Mouse (Mus musculus) stomach, embryonic 16.5 days (tissue): ENCODE data around the gene Pofut2. TPM values are rescaled to one million over a fixed set of nuclear protein-coding genes. Genes with fewer than 3 reads are reported as not detected.
"Not testable (repeated sequence)": the region's sequence is repeated elsewhere in the genome, so short reads cannot be mapped to it uniquely, and the experiment has no call there.

Experiments
- ATAC-seq: fragments of 200-750 bp; cut with Nextera tagmentation; 2 replicates; pipeline ENCODE4 v1.8.0; 2017; ENCODE audit warnings: moderate number of reproducible peaks, moderate TSS enrichment; ENCODE audit not compliant: insufficient read depth, low FRiP score
- H3K27ac ChIP-seq: fragments of 300-500 bp; sonication (generic); 2 replicates; pipeline ENCODE4 v1.5.1; 2014; ENCODE audit warnings: low read length
- H3K27me3 ChIP-seq: fragments of 300-500 bp; sonication (generic); 2 replicates; pipeline ENCODE4 v1.6.1; 2014; ENCODE audit warnings: low read length, control low read depth, mixed read lengths; ENCODE audit not compliant: control insufficient read depth, insufficient read depth
- H3K36me3 ChIP-seq: fragments of 300-500 bp; sonication (generic); 2 replicates; pipeline ENCODE4 v1.6.1; 2014; ENCODE audit warnings: low read length; ENCODE audit not compliant: control insufficient read depth, insufficient read depth
- H3K4me1 ChIP-seq: fragments of 300-500 bp; sonication (generic); 2 replicates; pipeline ENCODE4 v1.6.1; 2014; ENCODE audit warnings: low read length, control low read depth, mixed read lengths; ENCODE audit not compliant: control insufficient read depth, insufficient read depth
- H3K4me2 ChIP-seq: fragments of 300-500 bp; sonication (generic); 2 replicates; pipeline ENCODE4 v1.6.1; 2014; ENCODE audit warnings: low read depth, low read length, mixed read lengths
- H3K4me3 ChIP-seq: fragments of 300-500 bp; sonication (generic); replicated peaks from 2 replicates; pipeline ENCODE4 v1.5.1; 2014; ENCODE audit warnings: mild to moderate bottlenecking, low read length
- H3K9ac ChIP-seq: fragments of 300-500 bp; sonication (generic); 2 replicates; pipeline ENCODE4 v1.6.1; 2014; ENCODE audit warnings: low read length
- H3K9me3 ChIP-seq: fragments of 300-500 bp; sonication (generic); replicated peaks from 2 replicates; pipeline ENCODE4 v1.6.1; 2016; ENCODE audit warnings: low read length, control low read depth; ENCODE audit not compliant: control insufficient read depth
- WGBS: fragments of 180-500 bp; shearing (Covaris S2); extraction: QIAGEN DNeasy Blood & Tissue Kit; methylation state at CpG from one replicate; pipeline ENCODE4 v1.1.7; 2014; 5-methylcytosine and 5-hydroxymethylcytosine counted together
- polyA plus RNA-seq: library from polyadenylated mRNA; unstranded; fragments of >200 nt; fragmentation: Nextera tagmentation; extraction: Ambion mirVana; gene quantifications from 2 replicates; pipeline ENCODE4 v1.2.1, GENCODE M21; 2015

Gene Pofut2
- polyA plus RNA-seq, 1 experiment from 2014 or later, result 125 TPM

DNA sequence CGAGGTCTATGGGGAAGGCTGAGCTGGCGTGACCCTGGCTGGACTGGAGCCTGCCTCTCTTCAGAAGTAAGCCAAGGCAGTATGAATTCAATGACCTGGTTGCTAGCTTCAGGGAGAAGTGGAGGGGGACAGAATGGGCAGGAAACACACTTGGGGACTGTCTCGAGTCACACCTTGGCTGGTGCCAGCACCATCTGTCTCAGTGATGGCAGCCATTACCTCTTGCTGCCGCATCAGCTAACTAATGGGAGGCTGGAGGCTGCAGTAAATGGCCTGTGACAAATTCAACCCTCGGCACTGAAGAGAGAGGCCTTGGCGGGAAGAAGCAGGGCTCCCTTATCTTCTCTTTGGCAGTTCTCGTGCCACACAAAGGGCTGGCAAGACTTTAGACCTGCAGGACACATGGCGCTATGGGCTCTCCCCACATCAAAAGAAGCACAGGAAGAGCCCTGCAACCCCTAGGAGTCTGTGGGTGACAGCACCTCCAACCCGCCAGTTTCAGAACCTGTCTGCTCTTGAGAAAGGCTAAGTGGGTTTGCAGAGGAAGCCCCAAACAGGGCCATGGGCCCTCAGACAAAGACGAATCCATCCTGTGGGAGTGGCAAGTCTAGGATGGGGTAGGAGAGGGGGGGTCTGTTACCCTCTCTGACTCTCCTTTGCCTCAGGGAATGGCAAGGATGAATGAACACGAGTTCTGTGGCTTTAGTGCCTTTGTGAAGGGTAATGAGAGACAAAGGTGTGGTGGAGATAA lies 14.1 kb downstream of the Pofut2 start:
- H3K27ac ChIP-seq, result no peak overlapping the region
- no peak overlapping the region for H3K4me3 ChIP-seq
- 61% methylated on average over 11 of the region's 11 CpGs for WGBS
- no peak overlapping the region; the same call in 1 of the 2 replicates for H3K9ac ChIP-seq
- H3K9me3 ChIP-seq, result no peaks in the 10 kb centered on the region
- H3K4me1 ChIP-seq, result no peaks in the 10 kb centered on the region
- no peaks in the 10 kb centered on the region for H3K27me3 ChIP-seq
- H3K4me2 ChIP-seq, result no peak overlapping the region
- ATAC-seq, result no peak; the same call in 1 of the 2 replicates
- peaks cover 19% of the 10 kb centered on the region for H3K36me3 ChIP-seq

DNA sequence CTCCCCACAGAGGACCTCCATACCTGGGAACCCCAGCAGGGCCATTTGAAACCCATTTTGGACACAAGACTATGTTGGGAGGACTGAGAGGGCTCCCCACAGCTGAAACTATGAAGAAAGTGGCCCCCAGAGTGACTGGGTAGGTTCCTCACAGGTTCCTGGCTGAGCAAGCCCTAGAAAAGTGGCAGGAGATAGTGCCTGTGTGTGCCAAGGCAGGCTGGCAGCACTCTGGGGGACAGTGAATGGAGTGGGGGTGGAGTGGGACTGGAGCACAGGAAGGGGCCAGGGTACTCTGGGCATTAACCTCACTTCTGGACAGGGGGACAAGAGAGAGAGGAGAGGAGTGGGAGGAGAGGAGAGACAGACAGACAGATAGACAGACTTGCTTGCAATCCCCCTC lies 14.8 kb downstream of the Pofut2 start:
- Histone ChIP-seq H3K4me3 (no peak overlapping the region), H3K27ac (no peak overlapping the region), H3K9ac (no peak overlapping the region), H3K4me1 (no peaks in the 10 kb centered on the region), H3K4me2 (no peak overlapping the region), H3K27me3 (no peaks in the 10 kb centered on the region), H3K36me3 (peaks cover 12% of the 10 kb centered on the region), H3K9me3 (no peaks in the 10 kb centered on the region)
- ATAC-seq, result no peak

DNA sequence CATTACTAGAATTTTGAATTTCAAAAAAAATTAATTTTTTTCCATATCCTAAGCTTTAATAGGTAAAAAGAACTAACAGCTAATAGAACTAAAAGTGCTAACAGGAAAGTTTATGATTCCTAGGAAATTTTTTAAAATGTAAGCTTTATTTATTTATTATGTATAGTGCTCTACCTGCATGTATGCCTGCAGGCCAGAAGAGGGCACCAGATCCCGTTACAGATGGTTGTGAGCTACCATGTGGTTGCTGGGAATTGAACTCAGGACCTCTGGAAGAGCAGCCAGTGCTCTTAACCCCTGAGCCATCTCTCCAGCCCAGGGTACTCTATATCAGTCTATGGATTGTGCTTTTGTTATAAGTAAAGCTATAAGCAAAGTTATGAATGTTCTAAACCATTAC lies 23.1 kb downstream of the Pofut2 start:
- not testable (repeated sequence) for H3K4me2 ChIP-seq, H3K36me3 ChIP-seq, H3K27ac ChIP-seq, H3K9me3 ChIP-seq, ATAC-seq, H3K27me3 ChIP-seq, H3K4me3 ChIP-seq, H3K4me1 ChIP-seq, H3K9ac ChIP-seq
- 72% methylated on average over 1 of the region's 1 CpGs for WGBS

DNA sequence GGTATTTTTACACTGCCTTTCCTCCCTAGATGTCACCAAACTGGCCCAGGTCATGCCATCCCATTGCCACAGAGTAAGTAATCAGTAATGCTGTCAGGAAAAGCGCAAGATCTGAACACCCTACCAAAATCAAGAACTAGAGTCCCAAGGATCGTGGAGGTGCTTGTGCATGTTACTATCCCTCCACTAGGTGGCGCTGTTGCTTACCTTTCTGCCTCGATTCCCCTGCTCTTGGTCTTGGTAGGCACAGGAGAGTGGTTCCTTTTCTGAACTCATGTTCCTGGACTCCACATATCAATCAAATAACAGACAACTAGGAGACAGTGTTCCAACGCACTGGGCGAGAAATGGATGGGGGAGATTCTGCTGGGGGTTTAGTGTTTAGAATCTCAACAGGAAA lies 23.8 kb downstream of the Pofut2 start:
- Histone ChIP-seq H3K4me3 (no peak overlapping the region), H3K4me1 (0 out of 2 replicates have a peak, but pooled peaks cover 5% of the 10 kb centered on the region), H3K4me2 (no peak overlapping the region), H3K36me3 (no peaks in the 10 kb centered on the region), H3K9me3 (no peaks in the 10 kb centered on the region), H3K9ac (no peak overlapping the region), H3K27me3 (no peaks in the 10 kb centered on the region), H3K27ac (no peak overlapping the region)
- WGBS, result 17% methylated on average over 6 of the region's 6 CpGs
- no peak for ATAC-seq

DNA sequence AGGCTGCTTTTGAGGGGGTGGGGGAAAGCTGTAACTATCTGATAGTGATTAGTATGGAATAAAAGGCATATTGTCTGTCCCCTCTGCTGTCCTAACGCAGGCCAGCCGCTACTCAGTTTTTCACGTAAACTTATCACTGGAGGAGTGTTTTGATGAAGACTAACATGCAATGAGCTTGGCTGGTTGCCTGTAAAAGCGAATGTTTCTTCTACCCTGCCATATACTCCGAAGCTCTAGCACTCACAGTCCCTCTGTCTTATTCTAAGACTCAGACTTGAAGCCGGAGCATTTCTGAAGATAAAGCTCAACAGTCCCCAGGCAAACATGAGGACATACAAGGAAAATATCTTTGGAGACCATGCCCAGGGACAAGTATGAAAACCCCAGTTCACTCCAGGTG lies 25.8 kb downstream of the Pofut2 start:
- no peak; the same call in 1 of the 2 replicates for ATAC-seq
- Histone ChIP-seq H3K9ac (no peak overlapping the region), H3K27ac (no peak overlapping the region; the same call in 1 of the 2 replicates), H3K4me2 (no peak overlapping the region), H3K27me3 (no peaks in the 10 kb centered on the region), H3K36me3 (no peaks in the 10 kb centered on the region), H3K4me3 (no peak overlapping the region), H3K4me1 (peaks cover 12% of the 10 kb centered on the region), H3K9me3 (no peaks in the 10 kb centered on the region)
- 33% methylated on average over 6 of the region's 6 CpGs for WGBS

DNA sequence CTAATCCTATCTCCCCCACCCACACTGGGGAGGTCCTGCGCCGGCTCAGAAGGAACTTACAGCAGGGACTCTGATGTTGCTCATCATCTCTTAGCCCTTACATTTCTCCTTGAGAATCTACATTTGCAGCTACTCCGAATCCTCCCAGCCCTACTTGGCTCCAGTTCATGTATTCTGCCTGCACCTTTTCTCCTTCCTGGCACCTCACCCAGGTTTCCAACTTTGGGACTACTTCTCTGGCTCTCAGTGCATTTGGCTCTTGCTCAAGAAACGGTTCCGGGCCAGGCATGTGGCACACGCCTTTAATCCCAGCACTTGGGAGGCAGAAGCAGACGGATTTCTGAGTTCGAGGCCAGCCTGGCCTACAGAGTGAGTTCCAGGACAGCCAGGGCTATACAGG lies 28.6 kb downstream of the Pofut2 start:
- H3K4me3 ChIP-seq, result no peak overlapping the region
- WGBS, result 73% methylated on average over 8 of the region's 8 CpGs
- no peaks in the 10 kb centered on the region for H3K9me3 ChIP-seq
- H3K4me1 ChIP-seq, result peaks cover 12% of the 10 kb centered on the region
- H3K4me2 ChIP-seq, result no peak overlapping the region
- H3K27ac ChIP-seq, result no peak overlapping the region
- H3K27me3 ChIP-seq, result no peaks in the 10 kb centered on the region
- no peaks in the 10 kb centered on the region for H3K36me3 ChIP-seq
- no peak for ATAC-seq
- no peak overlapping the region for H3K9ac ChIP-seq

DNA sequence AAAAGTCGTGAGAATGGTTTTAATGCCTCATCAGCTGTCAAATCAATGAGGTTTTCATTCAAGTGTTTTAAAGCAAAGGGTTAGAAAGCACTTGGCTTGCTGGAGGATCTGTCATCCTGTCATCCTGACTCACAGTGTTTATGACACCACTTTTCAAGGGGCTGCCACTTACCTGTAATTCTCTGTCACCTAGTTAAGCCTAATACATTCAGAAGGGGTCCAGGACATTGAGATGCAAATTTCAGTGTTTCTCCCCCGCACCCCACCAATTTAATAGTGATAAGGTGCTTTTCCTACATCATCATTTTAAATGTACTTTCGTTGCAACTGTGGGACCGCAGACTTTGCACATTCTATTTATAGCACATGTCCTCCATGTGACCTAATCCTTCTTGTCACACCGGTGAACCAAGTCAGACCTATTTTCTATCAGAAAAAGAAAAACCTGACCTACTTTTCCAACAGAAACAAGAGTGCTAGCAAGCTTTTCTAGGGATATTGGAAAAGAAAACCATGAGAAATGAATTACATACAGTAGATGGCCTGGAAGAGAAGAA lies 29.7 kb downstream of the Pofut2 start:
- Histone ChIP-seq H3K9ac (no peak overlapping the region), H3K36me3 (no peaks in the 10 kb centered on the region), H3K4me1 (peaks cover 12% of the 10 kb centered on the region), H3K4me3 (no peak overlapping the region), H3K4me2 (no peak overlapping the region), H3K27me3 (no peaks in the 10 kb centered on the region), H3K27ac (no peak overlapping the region), H3K9me3 (no peaks in the 10 kb centered on the region)
- ATAC-seq, result no peak
- WGBS, result 24% methylated on average over 5 of the region's 5 CpGs

DNA sequence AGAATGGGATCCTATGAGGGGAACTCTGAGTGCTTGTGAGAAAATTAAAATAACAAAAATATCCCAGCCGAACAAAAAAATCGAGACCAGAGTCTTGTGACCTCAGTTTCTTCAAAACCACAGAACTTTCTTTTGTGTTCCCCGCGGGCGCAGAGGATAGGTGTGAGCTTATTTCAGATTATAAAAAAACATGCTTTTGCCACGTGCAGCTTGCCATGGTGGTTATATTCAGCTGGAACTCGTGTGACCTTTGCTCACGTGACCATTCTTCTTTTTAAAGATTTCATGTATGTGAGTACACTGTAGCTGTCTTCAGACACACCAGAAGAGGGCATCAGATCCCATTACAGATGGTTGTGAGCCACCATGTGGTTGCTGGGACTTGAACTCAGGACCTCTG lies 30.5 kb downstream of the Pofut2 start:
- Histone ChIP-seq H3K36me3 (no peaks in the 10 kb centered on the region), H3K27ac (no peak overlapping the region), H3K4me3 (no peak overlapping the region), H3K9me3 (no peaks in the 10 kb centered on the region), H3K9ac (no peak overlapping the region), H3K4me1 (peaks cover 10% of the 10 kb centered on the region), H3K27me3 (no peaks in the 10 kb centered on the region), H3K4me2 (no peak overlapping the region)
- ATAC-seq, result no peak
- WGBS, result 85% methylated on average over 8 of the region's 8 CpGs

DNA sequence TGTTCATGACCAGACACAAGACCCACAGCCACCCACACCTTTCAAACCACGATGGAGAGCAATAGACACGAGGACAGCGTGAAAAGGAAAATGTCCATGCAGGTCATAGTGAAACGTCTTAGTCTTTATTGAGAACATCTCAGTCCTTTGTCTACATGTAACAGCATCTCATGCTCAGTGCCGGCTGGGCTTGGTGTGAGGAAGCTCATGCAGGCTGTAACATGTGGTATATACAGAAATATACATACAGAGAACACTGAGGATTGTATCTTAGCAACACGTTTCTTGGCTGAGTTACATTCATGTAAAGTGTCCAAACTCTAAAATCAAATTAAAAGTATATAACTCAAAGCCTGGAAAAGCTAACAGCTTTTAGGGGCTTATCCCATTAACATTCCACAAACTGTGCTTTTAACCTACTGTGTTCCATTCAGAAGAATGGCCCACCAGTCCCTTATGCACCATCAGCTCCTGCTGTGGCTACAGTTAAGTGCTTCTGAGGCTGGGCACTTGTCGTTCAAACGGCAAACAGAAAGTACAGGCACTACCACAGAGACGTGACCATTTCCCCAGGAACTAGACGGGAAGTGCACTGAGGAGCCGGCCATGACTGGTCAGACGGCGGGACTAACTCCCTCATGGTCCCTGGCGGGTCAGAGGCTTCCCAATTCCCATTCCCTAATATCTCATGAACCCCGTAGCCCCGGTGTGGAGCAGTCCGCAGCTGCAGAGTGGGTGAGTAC lies 31.8 kb downstream of the Pofut2 start:
- Histone ChIP-seq H3K27me3 (no peaks in the 10 kb centered on the region), H3K4me3 (no peak overlapping the region), H3K9me3 (no peaks in the 10 kb centered on the region), H3K36me3 (no peaks in the 10 kb centered on the region), H3K9ac (no peak overlapping the region), H3K27ac (no peak overlapping the region), H3K4me2 (no peak overlapping the region), H3K4me1 (peaks cover 7% of the 10 kb centered on the region)
- 66% methylated on average over 17 of the region's 17 CpGs for WGBS
- no peak for ATAC-seq
